Mouse (Mus musculus) myocyte (in vitro differentiated cells): ENCODE data around the gene Lig1.

Source experiments
- CEBPB ChIP-seq: IDR thresholded peaks from 2 replicates; pipeline ENCODE4 v1.6.1; 2011; ENCODE audit warnings: mild to moderate bottlenecking, moderate library complexity; ENCODE audit not compliant: poor library complexity, insufficient read depth, severe bottlenecking
- E2F4 ChIP-seq: IDR thresholded peaks from one replicate; pipeline ENCODE4 v1.6.1; 2011; ENCODE audit warnings: mild to moderate bottlenecking, control low read depth, moderate library complexity; ENCODE audit not compliant: insufficient read depth
- MAX ChIP-seq: IDR thresholded peaks from one replicate; pipeline ENCODE4 v1.6.1; 2011; ENCODE audit warnings: low read depth, mild to moderate bottlenecking, control low read depth
- MYOD1 ChIP-seq, 3 experiments: IDR thresholded peaks; one replicate each; pipeline ENCODE4 v1.6.1; 2011; ENCODE audit warnings: control low read depth in 2 of 3, low read depth in 2 of 3, mild to moderate bottlenecking in 2 of 3, moderate library complexity in 1 of 3; ENCODE audit not compliant: insufficient read length in 2 of 3, control insufficient read depth in 1 of 3
- MYOG ChIP-seq, 3 experiments: IDR thresholded peaks; one replicate each; pipeline ENCODE4 v1.6.1; 2011; ENCODE audit warnings: control low read depth in 2 of 3, low read depth in 2 of 3, mild to moderate bottlenecking in 2 of 3; ENCODE audit not compliant: insufficient read length in 2 of 3, control insufficient read depth in 1 of 3, insufficient read depth in 1 of 3
- POLR2A ChIP-seq: IDR thresholded peaks from one replicate; pipeline ENCODE4 v1.6.1; 2011; ENCODE audit warnings: low read depth, mild to moderate bottlenecking, control low read depth, moderate library complexity; ENCODE audit not compliant: insufficient read length
- POLR2AphosphoS2 ChIP-seq: IDR thresholded peaks from one replicate; pipeline ENCODE4 v1.6.1; 2011; ENCODE audit warnings: low read depth, control low read depth; ENCODE audit not compliant: insufficient read length
- SRF ChIP-seq: IDR thresholded peaks from one replicate; pipeline ENCODE4 v1.6.1; 2011; ENCODE audit warnings: low read depth; ENCODE audit not compliant: control insufficient read depth, insufficient read length
- TCF12 ChIP-seq: IDR thresholded peaks from one replicate; pipeline ENCODE4 v1.6.1; 2011; ENCODE audit warnings: mild to moderate bottlenecking, control low read depth; ENCODE audit not compliant: poor library complexity, insufficient read depth, severe bottlenecking
- TCF3 ChIP-seq: IDR thresholded peaks from one replicate; pipeline ENCODE4 v1.6.1; 2011; ENCODE audit warnings: low read depth, control low read depth; ENCODE audit not compliant: insufficient read length
- USF1 ChIP-seq: IDR thresholded peaks from one replicate; pipeline ENCODE4 v1.6.1; 2011; ENCODE audit warnings: low read depth, mild to moderate bottlenecking, control low read depth, moderate library complexity

- no peak for TF ChIP-seq POLR2A
- no peak for TF ChIP-seq CEBPB
- no peak for TF ChIP-seq MAX
- TF ChIP-seq POLR2AphosphoS2: no peak
- TF ChIP-seq MYOD1 (IDR thresholded peaks at IDR 0.05; ENCODE audit: control insufficient read depth in 1 of 3, insufficient read length in 2 of 3, low read depth in 2 of 3): no peak
- no peak for TF ChIP-seq TCF3
- no peak for TF ChIP-seq E2F4
- TF ChIP-seq MYOG (IDR thresholded peaks at IDR 0.05; ENCODE audit: control insufficient read depth in 1 of 3, insufficient read depth in 1 of 3, insufficient read length in 2 of 3, low read depth in 2 of 3): no peak
- TF ChIP-seq USF1: no peak
- no peak for TF ChIP-seq SRF
- no peak for TF ChIP-seq TCF12
These were observed 18.2 kb downstream of the Lig1 start for GRCm38 (mm10) chr7:13295256-13295655.
